Mouse (Mus musculus) kidney, adult 2 months (tissue): ENCODE measurements around the gene Ubxn11.

Experiments used
- CTCF ChIP-seq: fragments of 200-500 bp; conservative IDR thresholded peaks from 2 replicates; pipeline ENCODE4 v1.5.1; 2011; ENCODE audit warnings: low read depth, mild to moderate bottlenecking, control low read depth, low read length, moderate library complexity, mixed read lengths; ENCODE audit not compliant: insufficient read depth, insufficient read length
- POLR2A ChIP-seq: fragments of 200-500 bp; IDR thresholded peaks from one replicate; pipeline ENCODE4 v1.6.1; 2011; ENCODE audit warnings: low read depth, low read length, control low read depth

- TF ChIP-seq CTCF (no peak), POLR2A (no peak)
Observed at GRCm38 (mm10) chr4:134101979-134102741, at the start of gene Ubxn11.
